Mouse (Mus musculus): ENCODE measurements at regions not wholly inside any gene's neighbourhood (a gene's known extent, or its start where the extent isn't known, plus 50 kb on each side); places are given as distances from the start of the nearest gene placed in this dataset.

DNA sequence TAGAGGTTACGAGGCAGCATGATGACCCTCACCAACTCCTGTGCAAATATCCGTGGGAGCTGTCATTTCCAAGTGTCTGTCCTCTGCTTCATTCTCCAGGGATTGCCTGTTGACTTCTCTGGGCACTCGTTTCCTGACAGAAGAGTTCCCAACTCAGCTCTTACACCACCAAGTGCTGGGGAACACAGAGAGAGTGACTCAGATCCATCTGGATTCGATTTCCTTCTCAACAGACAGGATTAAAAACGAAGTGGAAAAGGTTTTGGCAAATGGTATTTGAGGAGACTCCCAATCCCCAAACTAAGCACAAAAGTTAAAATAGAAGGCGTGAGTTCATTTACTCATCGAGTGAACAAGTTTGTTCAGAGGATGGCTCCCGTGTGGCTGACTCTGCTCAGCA is 266.7 kb upstream of the A1bg start:
- TF ChIP-seq EP300 (optimal IDR thresholded peaks at IDR 0.05): no peak
- no peak for TF ChIP-seq CTCF (IDR thresholded peaks at IDR 0.05; ENCODE audit: low read depth)

Data from stomach, postnatal 0 days (tissue).